Mouse (Mus musculus) thymus, adult 2 months (tissue): ENCODE results near the gene Tagln2.

Experiments used
- CTCF ChIP-seq: fragments of 200-500 bp; IDR thresholded peaks from 2 replicates; pipeline ENCODE4 v1.5.1; 2012; ENCODE audit warnings: mild to moderate bottlenecking, control low read depth, low read length, moderate library complexity, borderline replicate concordance; ENCODE audit not compliant: control insufficient read depth, poor library complexity, insufficient read depth; ENCODE audit errors: extremely low read depth
- POLR2A ChIP-seq: fragments of 200-500 bp; IDR thresholded peaks from 2 replicates; pipeline ENCODE4 v1.6.1; 2012; ENCODE audit warnings: mild to moderate bottlenecking, low read length, control low read depth, moderate library complexity; ENCODE audit not compliant: control insufficient read depth, poor library complexity, insufficient read depth; ENCODE audit errors: extremely low read depth

DNA sequence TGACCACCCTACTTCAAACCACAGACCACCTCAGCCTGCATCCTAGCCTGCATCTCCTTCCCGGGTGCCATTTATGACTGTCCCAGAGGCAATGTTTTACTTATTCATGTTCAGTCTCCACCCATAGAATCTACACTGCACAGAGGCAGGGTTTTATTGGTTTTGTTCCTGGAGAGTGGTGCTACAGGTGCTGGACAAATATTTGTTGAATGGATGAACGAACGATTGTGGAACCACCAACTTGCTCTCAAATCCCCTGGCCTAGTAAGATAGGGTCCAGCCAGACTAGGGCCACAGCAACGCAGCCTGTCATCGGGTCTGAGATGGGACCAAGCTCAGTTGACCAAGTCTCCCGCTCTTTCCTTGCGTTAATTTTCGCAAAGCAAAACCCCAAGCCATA, 10.1 kb downstream of the Tagln2 start:
- TF ChIP-seq CTCF (no peak), POLR2A (no peak)
